In the genomic region with DNA sequence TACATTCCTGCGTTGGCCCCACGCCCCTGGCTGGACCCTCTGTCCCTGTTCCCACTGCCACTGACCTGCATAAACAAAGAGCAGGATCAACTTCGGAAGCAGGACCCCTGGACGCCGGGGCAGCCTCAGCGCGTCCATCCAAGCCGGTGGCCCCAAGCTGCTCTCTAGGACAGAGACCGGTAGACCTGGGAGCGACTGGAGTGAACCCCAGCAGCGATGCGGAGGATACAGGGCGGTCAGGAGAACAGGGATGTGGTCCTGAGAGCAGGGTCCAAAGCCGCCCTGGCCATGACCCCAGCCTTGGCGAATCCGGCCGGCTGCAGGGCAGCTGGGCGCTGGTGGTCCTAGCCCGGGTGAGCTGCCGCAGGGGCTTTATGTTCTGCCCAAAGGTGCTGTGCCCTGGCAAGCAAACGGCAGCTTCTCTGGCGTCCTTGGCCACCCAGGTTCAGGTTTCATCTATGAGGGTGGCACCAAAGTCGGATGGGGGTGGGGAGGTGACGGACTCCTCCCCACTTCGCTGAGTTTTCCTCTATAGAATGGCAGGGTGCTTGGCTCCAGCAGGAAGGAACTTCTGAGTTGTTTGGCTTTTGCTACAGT, we compare ENCODE assay signal across 8 mouse cellular contexts. TPM values are rescaled to one million over a fixed set of nuclear protein-coding genes. Genes with fewer than 3 reads are reported as not detected.
A peak's percentile ranks its signal among the peaks of the same experiment; 100 is the strongest.
DNase-seq lines count a peak whose midpoint lies in the region; ATAC-seq and TF ChIP-seq lines count a peak whose summit lies in the region.

No protein-coding gene starts in this region.

- peak overlapping the region; percentile 44 for H3K4me2 ChIP-seq in forebrain, postnatal 0 days (ENCODE audit: low read depth)
- peak overlapping the region; percentile 60 for H3K4me2 ChIP-seq in hindbrain, postnatal 0 days (ENCODE audit: low read depth, low read length)
- H3K4me2 ChIP-seq in liver, embryonic 15.5 days, result peak overlapping the region; percentile 52
- H3K4me2 ChIP-seq in neural tube, embryonic 14.5 days (ENCODE audit: low read depth, low read length), result peak overlapping the region; percentile 48

- H3K9me3 ChIP-seq in forebrain, postnatal 0 days (ENCODE audit: low read length), result no peaks in the 10 kb centered on the region
- H3K9me3 ChIP-seq in hindbrain, postnatal 0 days (ENCODE audit: low read length), result no peaks in the 10 kb centered on the region
- no peaks in the 10 kb centered on the region for H3K9me3 ChIP-seq in liver, embryonic 15.5 days (replicated peaks)
- no peaks in the 10 kb centered on the region for H3K9me3 ChIP-seq in neural tube, embryonic 14.5 days (ENCODE audit: control insufficient read depth, low read length)

- H3K9ac ChIP-seq in forebrain, postnatal 0 days, result 0 out of 2 replicates have a peak overlapping the region, but pooled peaks have one; percentile 4
- peak overlapping the region; percentile 37; the same call in 1 of the 2 replicates for H3K9ac ChIP-seq in hindbrain, postnatal 0 days (replicated peaks; ENCODE audit: low read length)
- no peak overlapping the region for H3K9ac ChIP-seq in liver, embryonic 15.5 days
- 0 out of 2 replicates have a peak overlapping the region, but pooled peaks have one; percentile 25 for H3K9ac ChIP-seq in neural tube, embryonic 14.5 days (replicated peaks; ENCODE audit: low read depth, low read length)

- ATAC-seq in forebrain, postnatal 0 days, result peak; percentile 40; the same call in 1 of the 2 replicates
- ATAC-seq in hindbrain, postnatal 0 days, result peak; percentile 55
- ATAC-seq in liver, embryonic 15.5 days (ENCODE audit: insufficient read depth), result no peak
- ATAC-seq in neural tube, embryonic 14.5 days (ENCODE audit: low read depth), result peak; percentile 58

- H3K27ac ChIP-seq in forebrain, postnatal 0 days (ENCODE audit: low read depth, low read length), result no peak overlapping the region
- peak overlapping the region; percentile 32; the same call in 1 of the 2 replicates for H3K27ac ChIP-seq in hindbrain, postnatal 0 days
- H3K27ac ChIP-seq in liver, embryonic 15.5 days (replicated peaks), result no peak overlapping the region
- no peak overlapping the region for H3K27ac ChIP-seq in neural tube, embryonic 14.5 days (ENCODE audit: low read depth, low read length)

- no peaks in the 10 kb centered on the region for H3K27me3 ChIP-seq in forebrain, postnatal 0 days (ENCODE audit: insufficient read depth, low read length)
- no peaks in the 10 kb centered on the region for H3K27me3 ChIP-seq in hindbrain, postnatal 0 days (ENCODE audit: insufficient read depth, low read length)
- H3K27me3 ChIP-seq in liver, embryonic 15.5 days, result 0 out of 2 replicates have a peak, but pooled peaks cover 7% of the 10 kb centered on the region
- no peaks in the 10 kb centered on the region for H3K27me3 ChIP-seq in neural tube, embryonic 14.5 days (ENCODE audit: control insufficient read depth, insufficient read depth, low read length)

- no peaks in the 10 kb centered on the region for H3K4me1 ChIP-seq in forebrain, postnatal 0 days (ENCODE audit: insufficient read depth)
- peaks cover 6% of the 10 kb centered on the region; the same call in 1 of the 2 replicates for H3K4me1 ChIP-seq in hindbrain, postnatal 0 days (ENCODE audit: insufficient read depth, low read length)
- no peaks in the 10 kb centered on the region for H3K4me1 ChIP-seq in liver, embryonic 15.5 days (replicated peaks)
- H3K4me1 ChIP-seq in neural tube, embryonic 14.5 days (ENCODE audit: control insufficient read depth, insufficient read depth, low read length), result no peaks in the 10 kb centered on the region

- no peak for TF ChIP-seq CTCF in forebrain, postnatal 0 days (IDR thresholded peaks at IDR 0.05; ENCODE audit: low read depth)
- no peak for TF ChIP-seq CTCF in hindbrain, postnatal 0 days (IDR thresholded peaks at IDR 0.05; ENCODE audit: low read depth)

- H3K4me3 ChIP-seq in forebrain, postnatal 0 days (ENCODE audit: low read depth, low read length), result peak overlapping the region; percentile 21; the same call in 1 of the 2 replicates
- peak overlapping the region; percentile 41 for H3K4me3 ChIP-seq in hindbrain, postnatal 0 days (ENCODE audit: low read length)
- H3K4me3 ChIP-seq in liver, embryonic 15.5 days (replicated peaks), result peak overlapping the region; percentile 37
- peak overlapping the region; percentile 26 for H3K4me3 ChIP-seq in neural tube, embryonic 14.5 days (ENCODE audit: low read depth, low read length)

- 3% methylated on average over 25 of the region's 25 CpGs for WGBS in forebrain, postnatal 0 days
- 4% methylated on average over 25 of the region's 25 CpGs for WGBS in hindbrain, postnatal 0 days
- 2% methylated on average over 25 of the region's 25 CpGs for WGBS in liver, embryonic 15.5 days (ENCODE audit: insufficient replicate concordance)
- 4% methylated on average over 23 of the region's 25 CpGs for WGBS in neural tube, embryonic 14.5 days

- no peaks in the 10 kb centered on the region for H3K36me3 ChIP-seq in forebrain, postnatal 0 days (ENCODE audit: insufficient read depth)
- no peaks in the 10 kb centered on the region for H3K36me3 ChIP-seq in hindbrain, postnatal 0 days (ENCODE audit: insufficient read depth, low read length)
- no peaks in the 10 kb centered on the region for H3K36me3 ChIP-seq in liver, embryonic 15.5 days (replicated peaks)
- H3K36me3 ChIP-seq in neural tube, embryonic 14.5 days (ENCODE audit: control insufficient read depth, insufficient read depth, low read length), result no peaks in the 10 kb centered on the region

- peak; percentile 3 for DNase-seq in urinary bladder, postnatal 25 days (ENCODE audit: low spot score)
- DNase-seq in urinary bladder, adult 2 months (ENCODE audit: low spot score), result no peak
- no peak for DNase-seq in forebrain, postnatal 0 days
- DNase-seq in hindbrain, postnatal 0 days (ENCODE audit: low spot score), result no peak
- no peak for DNase-seq in layer of hippocampus, adult 9-11 months
- no peak for DNase-seq in layer of hippocampus, adult 18-20 months (ENCODE audit: low spot score in 2 of 2)

RNA-seq across cellular contexts. Expression of a gene that starts 3.1 kb away (rescaled TPM):
- polyA plus RNA-seq in urinary bladder, adult 2 months (2012; rRNA removed), result 5.7 and 7.4 TPM in 2 replicates
- total RNA-seq in forebrain, postnatal 0 days (2014; rRNA removed), result 0.85 and 2.1 TPM in 2 replicates
- polyA plus RNA-seq in forebrain, postnatal 0 days (2015; fragmentation: Nextera tagmentation; extraction: Ambion mirVana), result 0.75 and 1.3 TPM in 2 replicates
- total RNA-seq in hindbrain, postnatal 0 days (2014; rRNA removed), result 1.5 and 2.5 TPM in 2 replicates
- 2.0 and 2.2 TPM in 2 replicates for polyA plus RNA-seq in hindbrain, postnatal 0 days (2015; fragmentation: Nextera tagmentation; extraction: Ambion mirVana)
- 0.52 and 0.59 TPM in 2 replicates for polyA plus RNA-seq in liver, embryonic 15.5 days (2015; fragmentation: Nextera tagmentation; extraction: Ambion mirVana)
- polyA plus RNA-seq in neural tube, embryonic 14.5 days (2014; fragmentation: Nextera tagmentation; extraction: Ambion mirVana), result 2.4 and 3.6 TPM in 2 replicates
- 1 to 10 TPM; 4.1 to 4.4 TPM for total RNA-seq in layer of hippocampus, adult 18-20 months (2021)
